In genomic region chr7:144285066-144285633, GRCm38 (mm10) we compare ENCODE assay signal across 11 mouse cellular contexts.
A peak's percentile ranks its signal among the peaks of the same experiment; 100 is the strongest.
DNase-seq lines count a peak whose midpoint lies in the region; ATAC-seq and TF ChIP-seq lines count a peak whose summit lies in the region.
"Had no signal": no experiment of that assay in that cellular context is flagged by ENCODE, and none has a peak within 500 bp of the region (broad histone marks: within the 10 kb centered on the region; RNA-seq: fewer than 3 reads in every experiment).

No protein-coding gene starts in this region.

- H3K9me3 ChIP-seq in heart, embryonic 14.5 days (ENCODE audit: control insufficient read depth, low read length) = no peaks in the 10 kb centered on the region
- H3K9me3 ChIP-seq in embryonic facial prominence, embryonic 10.5 days = no peaks in the 10 kb centered on the region
- H3K9me3 ChIP-seq in hindbrain, embryonic 14.5 days (ENCODE audit: control insufficient read depth, low read length) = no peaks in the 10 kb centered on the region
- no peaks in the 10 kb centered on the region for H3K9me3 ChIP-seq in midbrain, embryonic 15.5 days

- peaks cover 23% of the 10 kb centered on the region for H3K27me3 ChIP-seq in heart, embryonic 14.5 days (ENCODE audit: control insufficient read depth, insufficient read depth, low read length)
- H3K27me3 ChIP-seq in embryonic facial prominence, embryonic 10.5 days (replicated peaks; ENCODE audit: low read depth, poor library complexity, severe bottlenecking) = peaks cover 11% of the 10 kb centered on the region; the same call in 1 of the 2 replicates
- no peaks in the 10 kb centered on the region for H3K27me3 ChIP-seq in hindbrain, embryonic 14.5 days (ENCODE audit: control insufficient read depth, insufficient read depth, low read length)
- no peaks in the 10 kb centered on the region for H3K27me3 ChIP-seq in midbrain, embryonic 15.5 days (replicated peaks)
- H3K27me3 ChIP-seq in thymus, adult 2 months (ENCODE audit: control insufficient read depth, insufficient read depth, low read length) = no peaks in the 10 kb centered on the region; the same call in 1 of the 2 replicates

- intact Hi-C loops in heart, postnatal 10 days (cut with DNase I) = no loop called here

- ATAC-seq in heart, embryonic 14.5 days (ENCODE audit: insufficient number of reproducible peaks, insufficient read depth, low FRiP score, low read depth) = no peak
- peak; percentile 23; the same call in 1 of the 2 replicates for ATAC-seq in hindbrain, embryonic 14.5 days (ENCODE audit: low FRiP score)
- peak; percentile 45 for ATAC-seq in midbrain, embryonic 15.5 days (replicated peaks)
- ATAC-seq: activated CD4-positive, CD25-positive, alpha-beta regulatory T cell, adult 4 months had no signal

- no peaks in the 10 kb centered on the region for H3K36me3 ChIP-seq in heart, embryonic 14.5 days (ENCODE audit: control insufficient read depth, insufficient read depth, low read length)
- H3K36me3 ChIP-seq in embryonic facial prominence, embryonic 10.5 days (replicated peaks) = no peaks in the 10 kb centered on the region
- H3K36me3 ChIP-seq in hindbrain, embryonic 14.5 days (replicated peaks; ENCODE audit: control insufficient read depth, insufficient read depth) = no peaks in the 10 kb centered on the region
- no peaks in the 10 kb centered on the region for H3K36me3 ChIP-seq in midbrain, embryonic 15.5 days (replicated peaks)
- H3K36me3 ChIP-seq in thymus, adult 2 months (ENCODE audit: control insufficient read depth, insufficient read depth, low read length) = no peaks in the 10 kb centered on the region

- H3K4me2 ChIP-seq in heart, embryonic 14.5 days (ENCODE audit: low read length) = peak overlapping the region; percentile 61
- H3K4me2 ChIP-seq in hindbrain, embryonic 14.5 days (replicated peaks) = peak overlapping the region; percentile 95
- H3K4me2 ChIP-seq in midbrain, embryonic 15.5 days = peak overlapping the region; percentile 93

- no peak overlapping the region for H3K9ac ChIP-seq in heart, embryonic 14.5 days (ENCODE audit: low read length)
- H3K9ac ChIP-seq in hindbrain, embryonic 14.5 days = peak overlapping the region; percentile 91
- peak overlapping the region; percentile 87 for H3K9ac ChIP-seq in midbrain, embryonic 15.5 days

- peaks cover 0 to 2% of the 10 kb centered on the region in 2 experiments; a peak in 1 of 4 replicates for H3K4me1 ChIP-seq in heart, embryonic 14.5 days (ENCODE audit: control insufficient read depth in 2 of 2, insufficient read depth in 2 of 2, low read length in 2 of 2)
- H3K4me1 ChIP-seq in embryonic facial prominence, embryonic 10.5 days = peaks cover 36% of the 10 kb centered on the region
- peaks cover 68% of the 10 kb centered on the region for H3K4me1 ChIP-seq in hindbrain, embryonic 14.5 days (replicated peaks; ENCODE audit: control insufficient read depth, insufficient read depth, low read length)
- H3K4me1 ChIP-seq in midbrain, embryonic 15.5 days = peaks cover 65% of the 10 kb centered on the region
- H3K4me1 ChIP-seq in thymus, adult 2 months (replicated peaks; ENCODE audit: control insufficient read depth, insufficient read depth, low read length) = no peaks in the 10 kb centered on the region

- 45% methylated on average over 5 of the region's 5 CpGs for WGBS in heart, embryonic 14.5 days
- WGBS in embryonic facial prominence, embryonic 10.5 days = 19% methylated on average over 5 of the region's 5 CpGs
- WGBS in hindbrain, embryonic 14.5 days = 8% methylated on average over 5 of the region's 5 CpGs
- 10% methylated on average over 5 of the region's 5 CpGs for WGBS in midbrain, embryonic 15.5 days
- WGBS in thymus, adult 2 months = 47% methylated on average over 5 of the region's 5 CpGs

- TF ChIP-seq POLR2A in thymus, adult 2 months (IDR thresholded peaks at IDR 0.05; ENCODE audit: control insufficient read depth, extremely low read depth, insufficient read depth, low read length, poor library complexity) = no peak

- TF ChIP-seq CTCF in thymus, adult 2 months (IDR thresholded peaks at IDR 0.05; ENCODE audit: borderline replicate concordance, control insufficient read depth, extremely low read depth, insufficient read depth, low read length, poor library complexity) = no peak

- H3K4me3 ChIP-seq in heart, embryonic 14.5 days (ENCODE audit: control insufficient read depth in 1 of 2, insufficient read depth in 1 of 2, low read depth in 1 of 2, low read length in 2 of 2) = no peak overlapping the region
- H3K4me3 ChIP-seq in embryonic facial prominence, embryonic 10.5 days = peak overlapping the region; percentile 74
- H3K4me3 ChIP-seq in hindbrain, embryonic 14.5 days (replicated peaks; ENCODE audit: low read length) = peak overlapping the region; percentile 56
- peak overlapping the region; percentile 74 for H3K4me3 ChIP-seq in midbrain, embryonic 15.5 days
- H3K4me3 ChIP-seq in thymus, adult 2 months (ENCODE audit: control insufficient read depth, insufficient read depth, low read length) = no peak overlapping the region

- H3K27ac ChIP-seq in heart, embryonic 14.5 days (replicated peaks in 1 of 2; ENCODE audit: control insufficient read depth in 1 of 2, insufficient read depth in 1 of 2, low read depth in 2 of 2, low read length in 2 of 2) = no peak overlapping the region
- peak overlapping the region; percentile 89 for H3K27ac ChIP-seq in embryonic facial prominence, embryonic 10.5 days (replicated peaks)
- H3K27ac ChIP-seq in hindbrain, embryonic 14.5 days = peak overlapping the region; percentile 99
- peak overlapping the region; percentile 99 for H3K27ac ChIP-seq in midbrain, embryonic 15.5 days
- H3K27ac ChIP-seq in thymus, adult 2 months (ENCODE audit: control insufficient read depth, insufficient read depth, low read length) = no peak overlapping the region
- H3K27ac ChIP-seq: macrophage had no signal

- no peak for DNase-seq in heart, postnatal 10 days
- DNase-seq in embryonic facial prominence, embryonic 10.5 days (ENCODE audit: low spot score) = no peak
- no peak for DNase-seq in hindbrain, embryonic 14.5 days (ENCODE audit: low spot score)
- DNase-seq in thymus, adult 2 months = no peak
- no peak for DNase-seq in testis, postnatal 14 days (ENCODE audit: low spot score)
- no peak for DNase-seq in right cerebral cortex, adult 2 months (ENCODE audit: low spot score in 2 of 2)
- DNase-seq: kidney, adult 8-10 months had no signal

Comparison
In these comparisons a context has a peak if more than half of its experiments do, and no peak if none do; other contexts are left out.
1. H3K27ac ChIP-seq: peak in embryonic facial prominence, embryonic 10.5 days (single experiment), hindbrain, embryonic 14.5 days (single experiment) and midbrain, embryonic 15.5 days (single experiment); none in heart, embryonic 14.5 days (0 of 2) and thymus, adult 2 months (single experiment).
2. H3K4me3 ChIP-seq: peak in embryonic facial prominence, embryonic 10.5 days (single experiment), hindbrain, embryonic 14.5 days (single experiment) and midbrain, embryonic 15.5 days (single experiment); none in heart, embryonic 14.5 days (0 of 2) and thymus, adult 2 months (single experiment).
3. Peak in every context shown above with its lines, with median percentiles within 50 percentile points of each other: H3K4me2 ChIP-seq.